10 mouse cellular contexts compared by ENCODE assay signal in the genomic region with DNA sequence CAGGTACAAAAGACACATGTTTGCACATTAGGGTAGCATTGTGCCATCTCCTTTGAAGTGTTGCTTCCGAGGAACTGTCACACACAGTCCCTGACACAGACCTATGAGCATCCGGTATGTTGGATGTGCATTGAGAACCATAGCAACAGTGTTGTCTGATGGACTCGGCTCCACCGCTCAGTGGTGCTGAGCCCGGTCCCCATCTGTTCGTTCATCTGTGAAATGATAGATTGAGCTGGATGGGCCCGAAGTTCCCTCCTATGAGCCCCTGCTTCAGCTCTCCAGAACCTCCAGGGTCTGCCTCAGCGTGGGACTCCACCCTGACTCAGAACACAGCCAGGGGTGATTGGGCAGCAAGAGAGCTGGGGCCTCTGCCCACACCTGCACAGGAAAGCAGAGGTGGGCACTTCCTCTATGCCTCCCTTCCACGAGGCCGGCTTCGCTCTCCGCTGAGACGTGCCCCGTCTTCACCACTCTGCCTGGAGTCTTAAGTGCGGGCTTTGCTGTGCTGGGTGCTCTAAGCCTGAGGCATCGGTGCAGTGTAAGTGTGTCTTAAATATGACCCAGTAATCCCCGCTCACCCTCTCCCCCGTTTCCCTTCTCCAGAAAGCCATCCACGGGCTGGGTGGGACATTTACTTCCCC. TPM values are rescaled to one million over a fixed set of nuclear protein-coding genes. Genes with fewer than 3 reads are reported as not detected.
A peak's percentile ranks its signal among the peaks of the same experiment; 100 is the strongest.
DNase-seq lines count a peak whose midpoint lies in the region; ATAC-seq lines count a peak whose summit lies in the region.
"Had no signal": no experiment of that assay in that cellular context is flagged by ENCODE, and none has a peak within 500 bp of the region (broad histone marks: within the 10 kb centered on the region; RNA-seq: fewer than 3 reads in every experiment).

No protein-coding gene starts in this region.

- H3K4me1 ChIP-seq in hindbrain, embryonic 10.5 days (replicated peaks) = peaks cover 35% of the 10 kb centered on the region
- no peaks in the 10 kb centered on the region for H3K4me1 ChIP-seq in midbrain, embryonic 14.5 days (ENCODE audit: control insufficient read depth, insufficient read depth, low read length)

- 62% methylated on average over 19 of the region's 19 CpGs for WGBS in hindbrain, embryonic 10.5 days
- 56% methylated on average over 19 of the region's 19 CpGs for WGBS in midbrain, embryonic 14.5 days

- H3K36me3 ChIP-seq in hindbrain, embryonic 10.5 days = 0 out of 2 replicates have a peak, but pooled peaks cover 4% of the 10 kb centered on the region
- no peaks in the 10 kb centered on the region for H3K36me3 ChIP-seq in midbrain, embryonic 14.5 days (ENCODE audit: control insufficient read depth, insufficient read depth, low read length)

- 0 out of 2 replicates have a peak, but pooled peaks have one; percentile 32 for ATAC-seq in frontal cortex, adult (ENCODE audit: low TSS enrichment)
- 0 out of 2 replicates have a peak, but pooled peaks have one; percentile 6 for ATAC-seq in midbrain, embryonic 14.5 days (ENCODE audit: low FRiP score, low TSS enrichment)
- ATAC-seq in erythroblast, adult 5-6 weeks (replicated peaks; ENCODE audit: low FRiP score, poor library complexity, severe bottlenecking) = no peak

- no peak overlapping the region for H3K4me3 ChIP-seq in hindbrain, embryonic 10.5 days
- H3K4me3 ChIP-seq in midbrain, embryonic 14.5 days (replicated peaks; ENCODE audit: low read depth, low read length) = no peak overlapping the region
- H3K4me3 ChIP-seq: embryonic facial prominence, embryonic 13.5 days; megakaryocyte, embryonic 14.5 days had no signal

- no peak overlapping the region for H3K4me2 ChIP-seq in midbrain, embryonic 14.5 days (ENCODE audit: low read length)
- H3K4me2 ChIP-seq: embryonic facial prominence, embryonic 13.5 days had no signal

- no peak for DNase-seq in frontal cortex, adult 2 months (ENCODE audit: extremely low spot score in 1 of 2, low spot score in 1 of 2)
- DNase-seq in CD4-positive helper T cell, adult 2 months (ENCODE audit: low read depth, low spot score) = peak; percentile 75
- DNase-seq in hindbrain, embryonic 10.5 days (ENCODE audit: low spot score) = peak; percentile 20
- peak; percentile 8 for DNase-seq in midbrain, embryonic 14.5 days
- no peak for DNase-seq in cerebellum, postnatal 36 days
- no peak for DNase-seq in gastrocnemius, adult 18-20 months (ENCODE audit: low spot score)

- no peaks in the 10 kb centered on the region for H3K27me3 ChIP-seq in hindbrain, embryonic 10.5 days (ENCODE audit: insufficient read depth, poor library complexity, severe bottlenecking)
- no peaks in the 10 kb centered on the region for H3K27me3 ChIP-seq in midbrain, embryonic 14.5 days (ENCODE audit: control insufficient read depth, insufficient read depth, low read length)
- H3K27me3 ChIP-seq: embryonic facial prominence, embryonic 13.5 days; megakaryocyte, embryonic 14.5 days had no signal

- H3K9ac ChIP-seq in midbrain, embryonic 14.5 days (replicated peaks; ENCODE audit: low read length) = no peak overlapping the region
- H3K9ac ChIP-seq: embryonic facial prominence, embryonic 13.5 days had no signal

- H3K9me3 ChIP-seq in hindbrain, embryonic 10.5 days = no peaks in the 10 kb centered on the region
- H3K9me3 ChIP-seq in midbrain, embryonic 14.5 days (ENCODE audit: control insufficient read depth, low read length) = no peaks in the 10 kb centered on the region
- H3K9me3 ChIP-seq: embryonic facial prominence, embryonic 13.5 days; megakaryocyte, embryonic 14.5 days had no signal

- H3K27ac ChIP-seq in hindbrain, embryonic 10.5 days = peak overlapping the region; percentile 74
- H3K27ac ChIP-seq in midbrain, embryonic 14.5 days (replicated peaks; ENCODE audit: low read depth, low read length) = no peak overlapping the region
- H3K27ac ChIP-seq: embryonic facial prominence, embryonic 13.5 days had no signal

RNA-seq across cellular contexts. Expression of gene Dnajb12, which starts 15.0 kb away (rescaled TPM):
- polyA plus RNA-seq in frontal cortex, adult 2 months (2012; rRNA removed) = 49.0 and 50.3 TPM in 2 replicates
- 27.2 and 31.5 TPM in 2 replicates for polyA plus RNA-seq in hindbrain, embryonic 10.5 days (2016; fragmentation: Nextera tagmentation; extraction: Ambion mirVana)
- 15.9 and 20.5 TPM in 2 replicates for polyA plus RNA-seq in midbrain, embryonic 14.5 days (2014; fragmentation: Nextera tagmentation; extraction: Ambion mirVana)
- 10 to 100 TPM; 73.4 to 80.1 TPM for total RNA-seq in gastrocnemius, adult 18-20 months (2021)
- total RNA-seq in erythroblast, adult 5-6 weeks (2015; ENCODE audit: low replicate concordance) = 13.6 and 28.2 TPM in 2 replicates
- 39.8 and 43.4 TPM in 2 replicates for total RNA-seq in erythroblast, adult 5-6 weeks (2017; ENCODE audit: low replicate concordance)

Comparison
In these comparisons a context has a peak if more than half of its experiments do, and no peak if none do; other contexts are left out.
1. DNase-seq: peak in CD4-positive helper T cell, adult 2 months (single experiment), hindbrain, embryonic 10.5 days (single experiment) and midbrain, embryonic 14.5 days (single experiment); none in frontal cortex, adult 2 months (0 of 2), cerebellum, postnatal 36 days (0 of 2) and gastrocnemius, adult 18-20 months (single experiment).